Mouse (Mus musculus): ENCODE data around the gene Ifnar2.

The Ifnar2 gene

DNA sequence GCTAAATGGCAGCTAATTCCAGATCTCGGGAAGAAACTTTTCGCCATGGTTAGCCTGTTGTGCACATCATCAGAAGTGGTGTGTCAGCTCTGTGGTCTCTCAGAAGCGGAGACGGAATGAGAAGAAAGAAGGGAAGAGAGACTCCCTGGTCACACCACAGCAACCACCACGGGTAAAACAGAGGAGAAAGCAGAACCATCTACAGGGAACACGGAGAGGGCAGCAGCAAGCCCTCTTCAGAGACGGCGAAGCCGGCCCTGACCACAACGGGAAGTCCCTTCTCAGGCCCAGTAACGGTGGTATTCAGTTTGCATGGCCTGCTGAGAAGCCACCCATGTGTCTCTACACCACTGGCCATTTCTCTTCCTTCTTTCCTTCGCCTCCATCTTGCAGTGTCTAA, 17.4 kb upstream of the Ifnar2 start:
- in situ Hi-C loops (cut with MboI; ENCODE audit: low pct_unique_long_range_greater_than_20kb in 1 of 2, low sequenced_read_pairs in 2 of 2, unreplicated experiment in 1 of 2), result loop anchor here in 1 of 2 experiments (25.0 kb wide), 1 partner anchor 268 kb away; the partner anchor contains the start of gene 4932438H23Rik

GRCm38 (mm10) chr16:91356760-91357525, 15.6 kb upstream of the Ifnar2 start:
- in situ Hi-C loops (cut with MboI; ENCODE audit: low pct_unique_long_range_greater_than_20kb in 1 of 2, low sequenced_read_pairs in 2 of 2, unreplicated experiment in 1 of 2), result loop anchor here in 1 of 2 experiments (25.0 kb wide), 1 partner anchor 270 kb away; the partner anchor contains the start of gene 4932438H23Rik

DNA sequence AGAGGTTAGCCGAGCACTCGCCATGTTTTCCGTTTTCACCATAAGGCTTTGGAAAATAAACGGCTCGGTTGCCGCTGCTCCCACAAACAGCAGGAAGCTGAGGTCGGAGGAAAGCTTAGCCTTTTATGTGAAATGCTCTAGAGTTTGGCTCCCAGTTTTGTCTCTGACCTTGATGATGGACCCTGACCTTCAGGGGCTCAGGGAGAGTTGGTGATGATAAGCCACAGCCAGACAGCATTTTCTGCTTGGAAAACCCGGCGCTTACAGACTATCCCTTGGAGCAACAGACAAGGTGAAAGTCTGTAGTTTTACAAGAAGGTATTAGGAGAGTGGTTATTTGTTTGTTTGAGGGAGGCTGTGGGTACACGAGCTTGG, 15.1 kb upstream of the Ifnar2 start:
- in situ Hi-C loops (cut with MboI; ENCODE audit: low pct_unique_long_range_greater_than_20kb in 1 of 2, low sequenced_read_pairs in 2 of 2, unreplicated experiment in 1 of 2), result loop anchor here in 1 of 2 experiments (25.0 kb wide), 1 partner anchor 270 kb away; the partner anchor contains the start of gene 4932438H23Rik

- in situ Hi-C loops (cut with MboI; ENCODE audit: low pct_unique_long_range_greater_than_20kb in 1 of 2, low sequenced_read_pairs in 2 of 2, unreplicated experiment in 1 of 2), result loop anchor here in 1 of 2 experiments (25.0 kb wide), 1 partner anchor 271 kb away; the partner anchor contains the start of gene 4932438H23Rik
Measured at GRCm38 (mm10) chr16:91358555-91358954, 14.0 kb upstream of the Ifnar2 start.

DNA sequence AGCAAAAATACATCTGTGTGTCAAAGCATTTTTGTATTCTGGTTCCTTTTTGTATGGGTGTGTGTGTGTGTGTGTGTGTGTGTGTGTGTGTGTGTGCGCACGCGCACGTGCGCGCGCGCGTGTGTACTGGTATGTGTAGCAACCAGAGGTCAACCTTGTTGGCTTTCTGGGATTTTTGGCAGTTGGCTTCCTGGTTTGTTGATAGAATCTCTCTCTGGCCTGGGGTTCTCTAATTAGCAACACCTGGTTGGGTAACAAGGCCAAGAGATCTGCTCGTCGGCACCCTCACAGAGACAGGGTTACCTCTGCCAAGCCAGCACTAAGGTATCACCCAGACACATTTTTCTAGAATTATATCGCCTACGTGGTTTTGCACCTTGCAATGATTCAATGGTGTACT, 13.1 kb upstream of the Ifnar2 start:
- in situ Hi-C loops (cut with MboI; ENCODE audit: low pct_unique_long_range_greater_than_20kb in 1 of 2, low sequenced_read_pairs in 2 of 2, unreplicated experiment in 1 of 2), result loop anchor here in 1 of 2 experiments (25.0 kb wide), 1 partner anchor 272 kb away; the partner anchor contains the start of gene 4932438H23Rik

DNA sequence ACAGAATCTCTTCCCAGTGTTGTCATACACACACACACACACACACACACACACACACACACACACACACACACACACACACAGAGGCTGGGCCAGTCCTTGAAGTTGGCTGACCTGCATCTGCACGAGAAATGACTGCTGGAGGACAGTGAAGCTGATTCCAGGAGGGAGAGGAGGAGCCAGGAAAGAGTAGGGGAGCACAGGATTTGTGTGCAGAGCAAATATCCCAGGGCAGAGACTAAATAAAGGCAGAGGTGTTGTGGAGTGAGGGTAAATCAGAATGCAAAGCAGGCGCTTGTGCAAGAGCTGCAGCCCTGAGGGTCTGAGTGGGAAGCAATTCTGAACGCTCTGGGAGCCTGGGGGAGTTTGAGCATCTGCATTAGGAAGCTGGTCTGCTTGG, 12.4 kb upstream of the Ifnar2 start:
- in situ Hi-C loops (cut with MboI; ENCODE audit: low pct_unique_long_range_greater_than_20kb in 1 of 2, low sequenced_read_pairs in 2 of 2, unreplicated experiment in 1 of 2), result loop anchor here (10.0 to 25.0 kb wide), 2 partner anchors 95 to 273 kb away; partner anchors contain the start of gene 4932438H23Rik (in 1 of the 2)

DNA sequence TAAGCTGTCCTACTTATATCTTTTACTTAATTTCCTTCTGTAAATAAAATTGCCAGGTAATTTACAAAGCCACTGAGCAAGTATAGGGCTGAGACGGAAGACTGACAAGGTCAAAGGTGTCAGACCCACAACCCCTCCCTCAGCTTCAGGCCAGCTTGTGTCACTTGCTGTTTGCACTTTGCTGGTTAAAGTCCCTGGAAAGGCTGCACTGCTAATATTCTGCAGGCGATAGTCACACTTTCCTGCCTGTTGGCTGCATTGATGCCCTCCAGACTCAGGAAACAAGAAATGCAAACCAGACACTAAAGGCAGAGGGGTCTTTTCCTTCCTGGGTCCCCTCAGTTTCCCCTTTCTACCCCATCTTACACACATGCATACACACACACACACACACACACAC, 10.6 kb upstream of the Ifnar2 start:
- in situ Hi-C loops (cut with MboI; ENCODE audit: low pct_unique_long_range_greater_than_20kb in 1 of 2, low sequenced_read_pairs in 2 of 2, unreplicated experiment in 1 of 2), result loop anchor here (10.0 to 25.0 kb wide), 2 partner anchors 93 to 275 kb away; partner anchors contain the start of gene 4932438H23Rik (in 1 of the 2)

DNA sequence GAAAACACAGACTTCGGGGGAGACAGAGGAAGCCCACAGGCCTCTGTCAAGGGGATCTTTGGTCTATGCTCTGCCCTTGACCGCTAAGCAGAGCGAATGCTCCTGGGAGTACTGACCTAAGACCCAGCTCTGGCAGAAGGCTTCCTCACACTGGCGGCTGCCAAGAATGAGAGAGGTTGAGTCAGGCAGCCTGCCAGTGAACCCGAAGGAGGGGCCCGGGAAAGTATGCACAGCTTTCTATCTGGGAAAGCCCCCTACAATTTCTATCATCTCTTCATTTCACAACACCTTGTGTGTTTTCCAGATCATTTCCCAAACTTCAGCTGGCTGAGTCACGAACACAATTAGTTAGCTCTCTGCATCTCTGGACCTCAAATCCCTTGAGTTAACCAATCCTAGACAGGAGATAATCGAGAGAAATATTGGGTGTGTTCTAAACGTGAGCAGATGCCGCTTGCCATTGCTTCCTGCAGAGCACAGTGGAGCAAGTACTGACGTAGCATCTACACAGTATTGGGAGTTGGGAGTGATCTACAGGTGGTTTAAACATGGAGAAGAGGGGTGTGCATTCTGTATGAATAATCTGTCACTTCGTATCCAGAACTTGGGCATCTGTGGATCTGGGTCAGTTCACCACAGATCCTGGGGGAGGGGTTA, 9.8 kb upstream of the Ifnar2 start:
- in situ Hi-C loops (cut with MboI; ENCODE audit: low pct_unique_long_range_greater_than_20kb in 1 of 2, low sequenced_read_pairs in 2 of 2, unreplicated experiment in 1 of 2), result loop anchor here (10.0 to 25.0 kb wide), 2 partner anchors 92 to 275 kb away; partner anchors contain the start of gene 4932438H23Rik (in 1 of the 2)

DNA sequence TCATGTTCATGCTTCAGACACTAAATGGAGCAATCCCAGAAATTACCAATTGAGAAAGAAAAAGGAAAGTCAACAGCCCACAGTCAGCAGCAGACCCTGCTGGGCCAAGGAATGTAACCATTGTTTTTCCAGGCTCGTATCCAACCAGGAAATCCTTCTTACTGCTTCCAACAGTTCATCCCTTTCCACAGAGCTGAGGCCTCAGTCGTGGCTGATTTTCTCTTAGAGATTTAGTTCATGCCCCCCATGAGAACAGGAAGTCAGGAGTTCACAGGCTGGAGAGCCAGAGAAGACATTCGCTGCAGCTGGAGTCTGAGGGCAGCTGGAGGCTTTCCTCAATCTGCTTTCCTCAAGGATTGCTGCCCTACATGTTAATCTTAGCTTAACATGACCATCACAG, 9.1 kb upstream of the Ifnar2 start:
- in situ Hi-C loops (cut with MboI; ENCODE audit: low pct_unique_long_range_greater_than_20kb in 1 of 2, low sequenced_read_pairs in 2 of 2, unreplicated experiment in 1 of 2), result loop anchor here (10.0 to 25.0 kb wide), 2 partner anchors 91 to 276 kb away; partner anchors contain the start of gene 4932438H23Rik (in 1 of the 2)

GRCm38 (mm10) chr16:91366567-91366966, 6.0 kb upstream of the Ifnar2 start:
- in situ Hi-C loops (cut with MboI; ENCODE audit: low pct_unique_long_range_greater_than_20kb in 1 of 2, low sequenced_read_pairs in 2 of 2, unreplicated experiment in 1 of 2), result loop anchor here (10.0 to 25.0 kb wide), 2 partner anchors 88 to 279 kb away; partner anchors contain the start of gene 4932438H23Rik (in 1 of the 2)

GRCm38 (mm10) chr16:91367066-91367465, 5.5 kb upstream of the Ifnar2 start:
- in situ Hi-C loops (cut with MboI; ENCODE audit: low pct_unique_long_range_greater_than_20kb in 1 of 2, low sequenced_read_pairs in 2 of 2, unreplicated experiment in 1 of 2), result loop anchor here (10.0 to 25.0 kb wide), 2 partner anchors 88 to 280 kb away; partner anchors contain the start of gene 4932438H23Rik (in 1 of the 2)

DNA sequence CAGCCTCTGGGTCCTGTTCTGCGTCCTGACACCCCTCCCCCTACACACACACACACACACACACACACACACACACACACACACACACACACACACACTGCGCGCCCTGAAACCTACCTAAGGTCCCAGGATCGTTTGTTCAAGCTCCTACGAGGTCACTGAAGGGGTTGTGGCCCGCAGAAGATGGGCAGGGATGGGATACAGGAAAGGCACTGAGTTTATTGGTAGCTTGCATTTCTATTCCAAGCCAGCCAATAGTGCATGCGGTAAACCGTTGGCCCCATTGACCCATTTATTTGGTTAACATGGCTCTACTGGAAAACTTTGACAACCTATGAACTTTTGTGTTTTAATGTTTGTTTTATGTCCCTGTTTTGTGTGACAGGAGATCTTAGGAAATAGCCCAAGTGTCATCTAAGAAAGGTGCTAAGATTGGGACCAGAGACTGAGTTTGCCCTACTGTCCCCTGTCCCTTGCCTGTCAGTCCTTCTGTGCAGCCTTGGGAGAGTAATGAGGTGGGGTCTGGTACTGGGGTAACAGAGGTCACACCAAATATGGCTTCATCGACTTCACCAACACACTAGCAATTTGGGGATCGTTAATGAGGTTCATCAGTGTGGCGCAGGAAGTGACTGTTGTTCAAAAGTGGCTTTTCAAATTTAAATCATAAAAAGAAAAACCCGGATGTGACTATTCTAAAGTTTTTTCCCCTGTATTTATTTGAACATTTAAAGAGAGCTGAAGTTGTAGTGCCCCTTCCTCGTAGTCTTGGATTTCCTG, 1.1 kb downstream of the Ifnar2 start:
- in situ Hi-C loops (cut with MboI; ENCODE audit: low pct_unique_long_range_greater_than_20kb in 1 of 2, low sequenced_read_pairs in 2 of 2, unreplicated experiment in 1 of 2), result loop anchor here in 1 of 2 experiments (25.0 kb wide), 1 partner anchor 286 kb away; the partner anchor contains the start of gene 4932438H23Rik

DNA sequence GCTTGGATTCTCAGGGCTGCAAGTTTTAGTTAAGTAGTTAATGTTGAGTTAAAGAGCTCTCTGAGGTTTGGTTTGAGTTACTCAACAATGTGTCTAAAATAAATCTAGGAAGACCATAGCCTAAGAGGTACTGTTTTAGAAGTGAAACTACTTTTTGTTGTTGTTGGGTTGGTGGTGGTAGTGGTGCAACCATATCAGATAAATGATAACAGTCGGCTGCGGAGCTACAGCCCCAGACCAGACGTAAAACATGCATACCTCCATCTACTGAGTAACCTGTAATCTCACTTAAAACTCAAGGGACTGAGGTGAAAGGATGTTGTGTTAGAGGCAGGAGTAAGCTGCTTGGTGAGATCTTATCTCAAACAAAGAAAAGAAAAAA, 1.7 kb downstream of the Ifnar2 start:
- in situ Hi-C loops (cut with MboI; ENCODE audit: low pct_unique_long_range_greater_than_20kb in 1 of 2, low sequenced_read_pairs in 2 of 2, unreplicated experiment in 1 of 2), result loop anchor here in 1 of 2 experiments (25.0 kb wide), 1 partner anchor 287 kb away; the partner anchor contains the start of gene 4932438H23Rik

DNA sequence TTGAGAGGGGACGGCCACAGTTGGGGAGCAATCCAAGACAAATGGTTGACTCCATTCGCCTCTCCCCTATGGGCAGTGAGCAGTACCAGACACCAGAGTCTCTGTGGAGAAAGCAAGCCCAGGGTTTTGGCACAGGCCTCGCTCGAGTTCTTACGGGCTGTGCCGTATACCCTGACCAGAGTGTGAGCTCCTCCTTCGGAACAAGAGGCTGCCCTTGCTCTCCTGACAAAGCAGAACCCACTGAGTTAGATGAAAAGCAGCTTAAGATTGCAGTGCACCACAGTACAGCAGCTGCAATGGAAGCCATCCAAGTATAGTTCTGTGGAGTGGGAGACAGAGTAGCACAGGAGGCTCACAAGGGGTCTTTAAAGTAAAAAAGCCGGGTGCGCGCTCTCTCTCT, 4.1 kb downstream of the Ifnar2 start:
- in situ Hi-C loops (cut with MboI; ENCODE audit: low pct_unique_long_range_greater_than_20kb in 1 of 2, low sequenced_read_pairs in 2 of 2, unreplicated experiment in 1 of 2), result no loop called here

GRCm38 (mm10) chr16:91378431-91378986, 5.9 kb downstream of the Ifnar2 start:
- in situ Hi-C loops (cut with MboI; ENCODE audit: low pct_unique_long_range_greater_than_20kb in 1 of 2, low sequenced_read_pairs in 2 of 2, unreplicated experiment in 1 of 2), result no loop called here

DNA sequence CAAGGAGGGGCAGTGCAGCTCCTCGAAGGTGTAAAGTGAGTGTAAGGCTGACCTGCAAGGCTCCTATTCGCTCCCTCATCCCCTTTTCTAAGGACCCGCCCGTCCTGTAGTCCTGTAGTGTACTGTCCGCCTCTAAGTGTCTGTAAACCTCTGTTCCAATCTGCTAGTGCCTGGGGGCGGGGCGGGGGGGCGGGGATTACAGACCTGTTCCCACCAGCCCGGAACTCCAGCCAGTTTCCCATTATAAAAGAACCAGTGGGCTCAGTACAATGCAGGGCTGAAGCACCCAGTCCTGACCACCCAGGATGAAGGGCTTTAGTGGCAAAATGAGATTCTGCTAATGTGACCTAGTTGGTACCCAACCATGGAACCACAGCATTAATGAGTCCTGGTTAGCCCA, 6.4 kb downstream of the Ifnar2 start:
- in situ Hi-C loops (cut with MboI; ENCODE audit: low pct_unique_long_range_greater_than_20kb in 1 of 2, low sequenced_read_pairs in 2 of 2, unreplicated experiment in 1 of 2), result no loop called here

DNA sequence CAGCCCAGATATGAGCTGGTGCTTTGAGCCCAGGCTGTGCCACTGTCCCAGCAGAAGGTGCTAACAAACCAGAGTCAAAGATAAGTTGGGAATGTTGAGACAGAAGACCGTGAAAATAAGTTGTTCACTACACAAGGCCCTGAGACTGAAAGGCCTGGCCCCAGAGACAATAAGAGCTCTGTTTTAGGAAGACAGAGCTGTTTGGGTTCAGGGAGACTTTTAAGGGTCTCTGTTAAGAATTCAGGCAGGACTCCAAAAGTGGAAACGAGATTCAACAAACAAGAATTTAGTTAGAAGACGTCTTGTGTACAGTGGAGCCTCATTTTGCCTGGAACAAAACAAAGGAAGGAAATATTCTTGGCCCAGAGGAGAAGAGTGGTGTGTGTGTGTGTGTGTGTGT, 6.8 kb downstream of the Ifnar2 start:
- in situ Hi-C loops (cut with MboI; ENCODE audit: low pct_unique_long_range_greater_than_20kb in 1 of 2, low sequenced_read_pairs in 2 of 2, unreplicated experiment in 1 of 2), result no loop called here

- in situ Hi-C loops (cut with MboI; ENCODE audit: low pct_unique_long_range_greater_than_20kb in 1 of 2, low sequenced_read_pairs in 2 of 2, unreplicated experiment in 1 of 2), result no loop called here
Measured at GRCm38 (mm10) chr16:91380151-91380550, 7.6 kb downstream of the Ifnar2 start.

All from mouse embryonic stem cell (cell line).